ENCODE assay signal across 15 mouse cellular contexts in the genomic region with DNA sequence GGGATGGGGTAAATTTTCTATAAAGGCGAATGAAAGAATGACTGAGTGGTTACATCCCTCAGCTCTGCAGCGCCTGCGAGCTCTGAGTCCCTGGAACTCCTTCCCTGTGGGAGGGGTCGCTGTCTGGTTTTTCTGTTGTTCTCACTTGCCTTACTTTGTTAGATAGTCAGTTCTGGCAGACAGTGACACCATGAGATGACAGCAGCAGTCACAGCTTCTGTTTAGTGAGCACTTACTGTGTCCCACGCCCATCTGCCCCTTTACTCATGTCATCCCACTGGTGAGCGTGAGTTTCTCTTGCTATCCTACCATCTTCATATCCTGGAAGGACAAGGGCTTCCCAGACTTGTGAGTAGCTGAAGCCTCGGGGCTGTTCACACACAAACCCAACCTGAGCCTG. TPM values are rescaled to one million over a fixed set of nuclear protein-coding genes. Genes with fewer than 3 reads are reported as not detected.
DNase-seq lines count a peak whose midpoint lies in the region; ATAC-seq lines count a peak whose summit lies in the region.
"Had no signal": no experiment of that assay in that cellular context is flagged by ENCODE, and none has a peak within 500 bp of the region (broad histone marks: within the 10 kb centered on the region; RNA-seq: fewer than 3 reads in every experiment).

No protein-coding gene starts in this region.

- intact Hi-C loops in left cerebral cortex, postnatal 10 days (cut with DNase I), result no loop called here

- 84% methylated on average over 7 of the region's 7 CpGs for WGBS in hindbrain, embryonic 16.5 days

- no peak overlapping the region for H3K9ac ChIP-seq in hindbrain, embryonic 16.5 days (ENCODE audit: low read depth, low read length)
- H3K9ac ChIP-seq: embryonic facial prominence, embryonic 13.5 days; lung, embryonic 14.5 days; midbrain, embryonic 12.5 days had no signal

- H3K36me3 ChIP-seq in hindbrain, embryonic 16.5 days (ENCODE audit: control insufficient read depth, insufficient read depth, low read length), result 0 out of 2 replicates have a peak, but pooled peaks cover 2% of the 10 kb centered on the region
- H3K36me3 ChIP-seq: midbrain, embryonic 12.5 days had no signal

- no peaks in the 10 kb centered on the region for H3K9me3 ChIP-seq in hindbrain, embryonic 16.5 days (ENCODE audit: control insufficient read depth, low read length)
- H3K9me3 ChIP-seq: embryonic facial prominence, embryonic 13.5 days; hindbrain, embryonic 10.5 days; midbrain, embryonic 12.5 days had no signal

- H3K4me2 ChIP-seq in hindbrain, embryonic 16.5 days (ENCODE audit: low read length), result no peak overlapping the region
- H3K4me2 ChIP-seq: embryonic facial prominence, embryonic 13.5 days; lung, embryonic 14.5 days; midbrain, embryonic 12.5 days had no signal

- no peak for ATAC-seq in hindbrain, embryonic 16.5 days

- no peak overlapping the region for H3K27ac ChIP-seq in hindbrain, embryonic 16.5 days (ENCODE audit: low read depth, low read length)
- H3K27ac ChIP-seq: embryonic facial prominence, embryonic 13.5 days; macrophage; midbrain, embryonic 12.5 days had no signal

- H3K4me3 ChIP-seq in hindbrain, embryonic 16.5 days (ENCODE audit: low read length), result no peak overlapping the region
- H3K4me3 ChIP-seq: embryonic facial prominence, embryonic 13.5 days; hindbrain, embryonic 10.5 days; midbrain, embryonic 12.5 days had no signal

- no peaks in the 10 kb centered on the region for H3K4me1 ChIP-seq in hindbrain, embryonic 16.5 days (ENCODE audit: control insufficient read depth, insufficient read depth, low read depth, low read length)
- H3K4me1 ChIP-seq: embryonic facial prominence, embryonic 13.5 days had no signal

- DNase-seq in cerebellum, adult 8-10 months, result peak; percentile 9
- no peak for DNase-seq in cerebellum, postnatal 4 days (ENCODE audit: low spot score in 2 of 2)
- peak; percentile 59 to 63 for DNase-seq in left cerebral cortex, adult 18-20 months (ENCODE audit: low spot score in 2 of 2)
- no peak for DNase-seq in left cerebral cortex, postnatal 10 days (ENCODE audit: extremely low spot score in 1 of 2, low spot score in 2 of 2)
- peak; percentile 4 to 52 for DNase-seq in urinary bladder, postnatal 4 days (ENCODE audit: low spot score in 2 of 2)
- no peak for DNase-seq in urinary bladder, adult 2 months (ENCODE audit: low spot score)
- DNase-seq in spleen, postnatal 10 days (ENCODE audit: low spot score in 2 of 2), result no peak
- DNase-seq: adrenal gland, postnatal 36 days; thymus, postnatal 25 days had no signal

- H3K27me3 ChIP-seq in hindbrain, embryonic 16.5 days (replicated peaks; ENCODE audit: control insufficient read depth, insufficient read depth, low read length), result no peaks in the 10 kb centered on the region
- H3K27me3 ChIP-seq: embryonic facial prominence, embryonic 13.5 days; midbrain, embryonic 12.5 days had no signal

RNA-seq across cellular contexts. Expression of a gene that starts 31.1 kb away (rescaled TPM):
- 100 to 1,000 TPM; 370 to 383 TPM for total RNA-seq in left cerebral cortex, adult 18-20 months (2021)
- total RNA-seq in left cerebral cortex, postnatal 10 days (2021), result 100 to 1,000 TPM; 289 to 299 TPM
- polyA plus RNA-seq in urinary bladder, adult 2 months (2012; rRNA removed), result 38.3 and 39.3 TPM in 2 replicates
- polyA plus RNA-seq in hindbrain, embryonic 16.5 days (2015; fragmentation: Nextera tagmentation; extraction: Ambion mirVana), result 31.9 and 34.6 TPM in 2 replicates

Comparison
In these comparisons a context has a peak if more than half of its experiments do, and no peak if none do; other contexts are left out.
1. DNase-seq: peak in cerebellum, adult 8-10 months (single experiment), left cerebral cortex, adult 18-20 months (2 of 2) and urinary bladder, postnatal 4 days (2 of 2); none in cerebellum, postnatal 4 days (0 of 2), left cerebral cortex, postnatal 10 days (0 of 2), urinary bladder, adult 2 months (single experiment) and spleen, postnatal 10 days (0 of 2).